Mouse (Mus musculus) midbrain, embryonic 10.5 days (tissue): ENCODE data around the gene Crybg2. TPM values are rescaled to one million over a fixed set of nuclear protein-coding genes. Genes with fewer than 3 reads are reported as not detected.
A peak's percentile ranks its signal among the peaks of the same experiment; 100 is the strongest.

Source experiments
- DNase-seq: peaks from one replicate; pipeline ENCODE4 v3.0.0-alpha.2; 2017; ENCODE audit warnings: low spot score
- H3K27ac ChIP-seq: fragments of 300-500 bp; sonication (generic); replicated peaks from 2 replicates; pipeline ENCODE4 v1.5.1; 2016; ENCODE audit warnings: mild to moderate bottlenecking
- H3K27me3 ChIP-seq: fragments of 300-500 bp; sonication (generic); 2 replicates; pipeline ENCODE4 v1.6.1; 2016; ENCODE audit warnings: low read depth, mild to moderate bottlenecking; ENCODE audit not compliant: poor library complexity, severe bottlenecking
- H3K36me3 ChIP-seq: fragments of 300-500 bp; sonication (generic); 2 replicates; pipeline ENCODE4 v1.6.1; 2016; ENCODE audit warnings: mild to moderate bottlenecking, moderate library complexity
- H3K4me1 ChIP-seq: fragments of 300-500 bp; sonication (generic); 2 replicates; pipeline ENCODE4 v1.6.1; 2016
- H3K4me3 ChIP-seq: fragments of 300-500 bp; sonication (generic); 2 replicates; pipeline ENCODE4 v1.5.1; 2016; ENCODE audit warnings: mild to moderate bottlenecking, moderate library complexity
- H3K9me3 ChIP-seq: fragments of 300-500 bp; sonication (generic); replicated peaks from 2 replicates; pipeline ENCODE4 v1.6.1; 2016; ENCODE audit warnings: mild to moderate bottlenecking
- WGBS: fragments of 180-500 bp; shearing (Covaris S2); methylation state at CpG from one replicate; pipeline ENCODE4 v1.1.7; 2016; 5-methylcytosine and 5-hydroxymethylcytosine counted together
- polyA plus RNA-seq: library from polyadenylated mRNA; unstranded; fragments of >200 nt; fragmentation: Nextera tagmentation; extraction: Ambion mirVana; gene quantifications from 2 replicates; pipeline ENCODE4 v1.2.1, GENCODE M21; 2016

Crybg2 gene
- polyA plus RNA-seq, 1 experiment from 2014 or later, result 2.0 TPM

- peaks cover 34% of the 10 kb centered on the region for H3K4me1 ChIP-seq
- H3K36me3 ChIP-seq, result no peaks in the 10 kb centered on the region
- peak overlapping the region; percentile 50 for H3K27ac ChIP-seq
- H3K4me3 ChIP-seq, result no peak overlapping the region
- H3K27me3 ChIP-seq, result no peaks in the 10 kb centered on the region
- WGBS, result 66% methylated on average over 9 of the region's 9 CpGs
- DNase-seq, result peak; percentile 37
- H3K9me3 ChIP-seq, result no peaks in the 10 kb centered on the region
These were observed 59.0 kb downstream of the Crybg2 start for GRCm38 (mm10) chr4:134119644-134120043.

DNA sequence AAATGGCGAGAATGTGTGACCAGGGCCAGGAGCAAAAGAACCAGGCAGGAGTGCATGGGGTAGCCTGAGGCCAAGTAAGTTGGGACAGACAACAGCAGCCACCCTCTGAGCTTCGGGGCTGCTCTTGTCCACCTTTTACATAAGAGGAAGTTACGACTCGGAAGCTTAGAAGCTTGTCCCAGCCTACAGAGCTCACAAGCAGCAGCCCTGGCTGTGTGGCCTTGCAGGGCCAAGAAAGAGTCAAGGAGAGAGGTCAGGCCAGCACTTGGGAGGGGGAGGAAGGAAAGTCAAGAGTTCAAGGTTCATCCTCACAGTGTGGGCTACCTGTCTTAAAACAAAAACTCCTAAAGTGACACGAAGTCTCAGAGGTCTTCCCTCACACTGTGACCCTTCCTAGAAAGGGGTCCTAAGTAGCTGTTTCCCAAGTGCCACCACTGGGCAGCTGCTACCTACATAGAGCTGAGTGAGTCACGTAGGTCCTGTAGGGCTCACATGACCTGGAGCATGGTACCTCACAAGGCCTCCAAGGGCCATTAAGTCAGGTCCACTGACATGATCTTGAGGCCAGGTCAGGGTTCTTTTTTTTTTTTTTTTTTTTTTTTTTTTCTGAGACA, 59.7 kb downstream of the Crybg2 start:
- H3K4me3 ChIP-seq, result no peak overlapping the region
- peaks cover 34% of the 10 kb centered on the region for H3K4me1 ChIP-seq
- DNase-seq, result no peak
- no peaks in the 10 kb centered on the region for H3K9me3 ChIP-seq
- H3K36me3 ChIP-seq, result no peaks in the 10 kb centered on the region
- no peaks in the 10 kb centered on the region for H3K27me3 ChIP-seq
- WGBS, result 85% methylated on average over 6 of the region's 6 CpGs
- H3K27ac ChIP-seq, result 0 out of 2 replicates have a peak overlapping the region, but pooled peaks have one; percentile 50

DNA sequence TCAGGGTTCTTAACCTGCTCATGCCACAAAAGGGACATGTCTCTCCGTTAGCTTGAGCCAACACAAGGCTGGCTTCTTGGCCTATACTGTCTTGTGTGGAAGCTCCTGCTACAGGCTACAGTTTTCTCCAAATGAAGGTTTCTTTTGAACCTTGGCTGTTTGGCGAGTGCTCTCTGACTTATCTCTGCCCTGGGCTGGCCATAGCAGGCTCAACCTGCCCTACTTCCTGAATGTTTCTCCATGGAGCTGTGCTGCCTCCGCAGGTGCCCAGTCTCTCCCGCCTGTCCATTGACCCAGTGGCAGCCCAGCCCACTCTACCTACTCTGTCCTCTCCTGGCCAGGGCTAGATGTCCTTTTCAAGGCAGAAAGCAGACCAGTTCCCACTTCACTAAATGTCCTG, 60.3 kb downstream of the Crybg2 start:
- no peaks in the 10 kb centered on the region for H3K36me3 ChIP-seq
- WGBS, result 89% methylated on average over 4 of the region's 4 CpGs
- H3K9me3 ChIP-seq, result no peaks in the 10 kb centered on the region
- H3K4me1 ChIP-seq, result peaks cover 30% of the 10 kb centered on the region
- no peak overlapping the region for H3K4me3 ChIP-seq
- DNase-seq, result no peak
- H3K27ac ChIP-seq, result peak overlapping the region; percentile 17; the same call in 1 of the 2 replicates
- no peaks in the 10 kb centered on the region for H3K27me3 ChIP-seq

GRCm38 (mm10) chr4:134121571-134121970, 61.0 kb downstream of the Crybg2 start:
- peaks cover 33% of the 10 kb centered on the region for H3K4me1 ChIP-seq
- H3K27me3 ChIP-seq, result no peaks in the 10 kb centered on the region
- WGBS, result 58% methylated on average over 4 of the region's 4 CpGs
- DNase-seq, result no peak
- 0 out of 2 replicates have a peak, but pooled peaks cover 5% of the 10 kb centered on the region for H3K36me3 ChIP-seq
- H3K4me3 ChIP-seq, result no peak overlapping the region
- 0 out of 2 replicates have a peak overlapping the region, but pooled peaks have one; percentile 15 for H3K27ac ChIP-seq
- no peaks in the 10 kb centered on the region for H3K9me3 ChIP-seq

DNA sequence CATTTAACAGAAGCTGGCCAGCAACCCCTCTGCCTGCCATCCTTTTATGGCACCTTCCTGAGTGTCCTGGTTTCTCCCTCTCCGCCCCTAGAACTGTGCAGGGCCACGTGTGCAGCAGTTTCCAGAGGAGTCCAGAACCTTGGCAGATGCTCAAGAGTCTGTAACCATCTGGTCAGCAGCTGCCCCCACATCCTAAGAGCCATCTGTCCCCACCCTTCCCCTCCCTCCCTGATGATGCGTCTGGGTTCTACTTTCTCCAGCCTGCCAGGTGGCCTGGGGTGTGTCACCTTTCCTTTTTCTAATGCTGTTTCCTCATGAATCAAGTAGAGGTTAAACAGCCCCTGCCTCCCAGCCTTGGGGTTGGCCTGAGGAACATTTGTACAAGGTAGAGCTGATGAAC, 61.7 kb downstream of the Crybg2 start:
- no peak for DNase-seq
- Histone ChIP-seq H3K27ac (no peak overlapping the region), H3K4me3 (no peak overlapping the region), H3K4me1 (peaks cover 40% of the 10 kb centered on the region), H3K9me3 (no peaks in the 10 kb centered on the region), H3K36me3 (0 out of 2 replicates have a peak, but pooled peaks cover 5% of the 10 kb centered on the region), H3K27me3 (no peaks in the 10 kb centered on the region)
- WGBS, result 60% methylated on average over 3 of the region's 3 CpGs

GRCm38 (mm10) chr4:134123147-134123546, 62.5 kb downstream of the Crybg2 start:
- no peak for DNase-seq
- Histone ChIP-seq H3K9me3 (no peaks in the 10 kb centered on the region), H3K4me3 (no peak overlapping the region), H3K27ac (no peak overlapping the region), H3K4me1 (peaks cover 46% of the 10 kb centered on the region), H3K36me3 (0 out of 2 replicates have a peak, but pooled peaks cover 5% of the 10 kb centered on the region), H3K27me3 (no peaks in the 10 kb centered on the region)
- 95% methylated on average over 6 of the region's 6 CpGs for WGBS

- Histone ChIP-seq H3K27ac (peak overlapping the region; percentile 17; the same call in 1 of the 2 replicates), H3K27me3 (no peaks in the 10 kb centered on the region), H3K4me1 (peaks cover 45% of the 10 kb centered on the region), H3K4me3 (peak overlapping the region; percentile 12; the same call in 1 of the 2 replicates), H3K9me3 (no peaks in the 10 kb centered on the region), H3K36me3 (0 out of 2 replicates have a peak, but pooled peaks cover 5% of the 10 kb centered on the region)
- 30% methylated on average over 17 of the region's 17 CpGs for WGBS
- peak; percentile 70 for DNase-seq
These were observed 63.3 kb downstream of the Crybg2 start for GRCm38 (mm10) chr4:134123680-134124551.

GRCm38 (mm10) chr4:134125383-134126060, 64.9 kb downstream of the Crybg2 start:
- H3K27ac ChIP-seq, result no peak overlapping the region
- H3K4me1 ChIP-seq, result peaks cover 47% of the 10 kb centered on the region
- no peak overlapping the region for H3K4me3 ChIP-seq
- no peaks in the 10 kb centered on the region for H3K27me3 ChIP-seq
- no peak for DNase-seq
- H3K9me3 ChIP-seq, result no peaks in the 10 kb centered on the region
- H3K36me3 ChIP-seq, result peaks cover 10% of the 10 kb centered on the region
- 88% methylated on average over 15 of the region's 15 CpGs for WGBS

GRCm38 (mm10) chr4:134126300-134127120, 65.9 kb downstream of the Crybg2 start:
- DNase-seq, result no peak
- 0 out of 2 replicates have a peak overlapping the region, but pooled peaks have one; percentile 84 for H3K4me3 ChIP-seq
- no peak overlapping the region for H3K27ac ChIP-seq

GRCm38 (mm10) chr4:134127121-134127455, 66.5 kb downstream of the Crybg2 start:
- WGBS, result 85% methylated on average over 7 of the region's 7 CpGs
- H3K27ac ChIP-seq, result no peak overlapping the region
- no peak for DNase-seq
- H3K4me1 ChIP-seq, result peaks cover 42% of the 10 kb centered on the region
- H3K27me3 ChIP-seq, result no peaks in the 10 kb centered on the region
- peaks cover 24% of the 10 kb centered on the region for H3K36me3 ChIP-seq
- peak overlapping the region; percentile 84; the same call in 1 of the 2 replicates for H3K4me3 ChIP-seq
- H3K9me3 ChIP-seq, result no peaks in the 10 kb centered on the region

More at GRCm38 (mm10) chr4:134126300-134127120, 65.9 kb downstream of the Crybg2 start:
- no peaks in the 10 kb centered on the region for H3K27me3 ChIP-seq
- no peaks in the 10 kb centered on the region for H3K9me3 ChIP-seq
- peaks cover 44% of the 10 kb centered on the region for H3K4me1 ChIP-seq
- 90% methylated on average over 21 of the region's 21 CpGs for WGBS
- peaks cover 20% of the 10 kb centered on the region for H3K36me3 ChIP-seq

DNA sequence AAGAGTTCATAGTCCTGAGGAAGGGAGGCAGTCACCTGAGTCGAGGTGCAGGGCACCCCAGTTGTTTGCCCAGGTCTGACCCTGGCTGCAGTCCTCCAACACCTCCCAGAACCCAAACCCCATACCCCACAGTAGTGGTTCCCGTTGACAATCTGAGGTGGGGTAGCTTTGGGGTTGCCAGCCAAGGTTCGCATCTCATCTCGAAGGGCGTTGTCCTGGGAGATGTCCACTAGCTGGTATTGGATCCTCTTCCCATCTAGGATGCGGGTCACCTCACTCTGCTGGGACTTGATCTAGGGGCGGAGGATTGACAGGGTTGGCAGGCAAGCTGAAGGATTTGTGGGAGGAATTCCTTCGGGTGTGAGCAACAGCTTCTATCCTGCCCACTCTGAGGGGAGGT, 67.2 kb downstream of the Crybg2 start:
- Histone ChIP-seq H3K4me3 (peak overlapping the region; percentile 84), H3K4me1 (peaks cover 42% of the 10 kb centered on the region), H3K27ac (peak overlapping the region; percentile 90), H3K27me3 (no peaks in the 10 kb centered on the region), H3K36me3 (peaks cover 30% of the 10 kb centered on the region), H3K9me3 (no peaks in the 10 kb centered on the region)
- no peak for DNase-seq
- 61% methylated on average over 8 of the region's 8 CpGs for WGBS
